Mouse (Mus musculus): Measurements from ENCODE around the gene Uvssa.
"Not testable (repeated sequence)": the region's sequence is repeated elsewhere in the genome, so short reads cannot be mapped to it uniquely, and the experiment has no call there.

The Uvssa gene

GRCm38 (mm10) chr5:33378302-33378854 is at the start of gene Uvssa:
Gene Uvssa (plus strand): TSS chr5:33378549.
- peak; percentile 99 for DNase-seq

- no peak for DNase-seq
These were observed 43.7 kb upstream of the Uvssa start for GRCm38 (mm10) chr5:33334381-33335272.

- peak; percentile 96 for DNase-seq
These were observed 42.9 kb upstream of the Uvssa start, which contains the start of gene Maea for GRCm38 (mm10) chr5:33335273-33335976. Gene Maea (plus strand): TSS chr5:33335509.

- DNase-seq: peak; percentile 68
These were observed 42.4 kb upstream of the Uvssa start for GRCm38 (mm10) chr5:33335977-33336360.

GRCm38 (mm10) chr5:33337206-33337605 is 41.1 kb upstream of the Uvssa start:
- DNase-seq: no peak

- no peak for DNase-seq
These were observed 37.2 kb upstream of the Uvssa start for GRCm38 (mm10) chr5:33341165-33341564.

GRCm38 (mm10) chr5:33342248-33342647 is 36.1 kb upstream of the Uvssa start:
- not testable (repeated sequence) for DNase-seq

DNA sequence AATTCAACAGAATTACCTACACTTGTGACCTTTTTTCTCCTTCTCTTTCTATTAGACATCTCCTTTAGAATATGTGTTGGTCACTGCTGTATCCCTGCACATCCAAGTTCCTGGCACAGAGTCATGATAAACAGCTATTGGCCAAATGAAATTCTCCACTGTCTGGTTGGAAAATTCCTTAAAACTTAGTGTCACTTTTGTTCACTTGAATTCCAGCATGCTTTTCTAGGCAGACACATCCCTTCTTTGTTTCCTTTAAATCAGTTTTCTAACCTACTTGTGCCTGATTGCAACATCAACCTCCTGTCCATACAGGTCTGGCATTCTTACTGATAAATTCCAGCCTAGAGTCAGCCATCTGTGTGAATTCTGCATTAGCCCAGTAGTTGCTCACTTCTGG is 35.5 kb upstream of the Uvssa start:
- no peak for DNase-seq

DNA sequence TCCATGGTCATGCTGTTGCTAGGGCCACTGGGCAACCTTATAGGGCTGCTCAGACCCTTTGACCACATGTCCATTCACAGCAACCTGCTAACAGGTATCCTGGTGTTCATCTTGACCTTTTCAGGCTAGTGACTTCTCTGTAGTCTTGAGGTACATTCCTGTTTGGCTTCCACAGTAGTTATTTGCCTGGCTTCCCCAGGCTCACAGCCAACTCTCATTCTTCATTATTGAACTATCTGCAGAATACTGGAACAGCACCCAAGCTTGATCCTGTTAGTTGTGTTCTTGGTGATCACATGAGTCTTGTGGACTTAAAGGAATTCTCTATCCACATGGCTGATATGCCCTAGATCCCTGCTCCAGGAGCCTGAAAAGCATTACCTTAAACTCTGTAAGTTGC is 34.8 kb upstream of the Uvssa start:
- no peak for DNase-seq

GRCm38 (mm10) chr5:33344070-33344469 is 34.3 kb upstream of the Uvssa start:
- DNase-seq: peak; percentile 26

DNA sequence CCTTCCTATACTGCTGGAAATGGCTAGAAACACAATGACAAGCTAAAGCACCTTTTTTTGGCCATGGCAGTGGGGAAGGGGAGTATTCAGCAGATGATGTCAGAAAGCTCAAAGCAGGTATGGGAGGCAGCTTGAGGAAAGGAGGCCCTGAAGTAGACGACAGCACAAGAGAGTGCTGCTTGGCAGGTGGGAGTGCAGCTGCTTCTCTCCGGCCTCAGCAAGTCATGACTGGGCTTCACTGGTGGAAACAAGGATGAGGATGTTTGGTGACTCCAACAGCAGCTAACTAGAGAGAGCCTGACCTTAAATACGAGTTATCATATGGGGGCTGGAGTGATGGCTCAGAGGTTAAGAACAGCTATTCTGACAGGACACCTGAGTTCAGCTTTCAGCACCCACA is 30.7 kb upstream of the Uvssa start:
- no peak for DNase-seq

DNA sequence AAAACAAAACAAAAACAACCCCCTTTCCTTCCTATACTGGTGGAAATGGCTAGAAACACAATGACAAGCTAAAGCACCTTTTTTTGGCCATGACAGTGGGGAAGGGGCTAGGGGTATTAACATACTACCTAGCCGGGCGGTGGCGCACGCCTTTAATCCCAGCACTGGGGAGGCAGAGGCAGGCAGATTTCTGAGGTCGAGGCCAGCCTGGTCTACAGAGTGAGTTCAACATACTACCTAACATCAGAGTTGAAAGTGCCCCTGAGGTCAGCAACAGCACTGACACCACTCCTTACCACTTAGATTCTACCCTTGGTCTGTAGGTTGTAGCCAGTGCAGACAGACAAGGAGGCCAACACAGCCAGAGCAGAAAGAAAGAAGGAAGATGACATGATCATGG is 29.1 kb upstream of the Uvssa start:
- DNase-seq: no peak

- DNase-seq: no peak
These were observed 28.6 kb upstream of the Uvssa start for GRCm38 (mm10) chr5:33349706-33350105.

- no peak for DNase-seq
These were observed 26.6 kb upstream of the Uvssa start for GRCm38 (mm10) chr5:33351556-33352272.

DNA sequence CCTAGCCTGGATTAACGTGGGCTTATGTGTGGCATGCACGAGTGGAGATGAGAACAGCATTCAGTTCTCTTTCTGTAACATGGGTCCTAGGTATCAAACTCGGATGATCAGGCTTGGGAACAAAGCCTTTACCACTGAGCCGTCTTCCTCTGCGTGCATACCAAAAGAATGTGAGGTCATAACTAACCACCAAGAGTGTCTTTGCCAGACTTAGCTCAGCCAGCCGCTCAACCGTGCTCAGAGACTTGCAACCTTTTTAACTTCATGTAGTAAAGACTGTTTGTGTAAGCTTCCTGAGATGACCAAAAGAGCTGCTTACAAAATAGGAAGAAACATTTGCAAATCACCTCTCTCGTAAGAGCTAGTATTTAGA is 26.1 kb upstream of the Uvssa start:
- no peak for DNase-seq

GRCm38 (mm10) chr5:33353011-33353410 is 25.3 kb upstream of the Uvssa start:
- DNase-seq: no peak

DNA sequence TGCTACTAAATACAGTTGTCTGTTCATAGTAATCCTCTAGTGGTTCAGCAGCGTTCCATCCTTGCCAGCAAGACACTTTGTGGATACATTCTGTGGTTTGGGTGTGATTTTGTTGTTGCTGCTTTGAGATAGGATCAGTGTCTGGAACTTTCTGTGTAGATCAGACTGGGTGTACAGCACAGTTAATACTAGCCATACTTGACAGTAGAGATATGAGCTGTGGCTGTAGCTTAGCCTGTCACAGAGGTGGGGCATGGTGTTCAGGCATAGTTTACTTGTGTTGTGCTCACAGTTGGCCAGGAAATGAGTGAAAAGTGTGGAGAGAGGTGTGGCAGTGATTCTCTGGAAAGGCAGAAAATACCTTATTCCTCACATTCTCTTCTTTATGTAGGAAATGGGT is 20.9 kb upstream of the Uvssa start:
- DNase-seq: no peak

DNA sequence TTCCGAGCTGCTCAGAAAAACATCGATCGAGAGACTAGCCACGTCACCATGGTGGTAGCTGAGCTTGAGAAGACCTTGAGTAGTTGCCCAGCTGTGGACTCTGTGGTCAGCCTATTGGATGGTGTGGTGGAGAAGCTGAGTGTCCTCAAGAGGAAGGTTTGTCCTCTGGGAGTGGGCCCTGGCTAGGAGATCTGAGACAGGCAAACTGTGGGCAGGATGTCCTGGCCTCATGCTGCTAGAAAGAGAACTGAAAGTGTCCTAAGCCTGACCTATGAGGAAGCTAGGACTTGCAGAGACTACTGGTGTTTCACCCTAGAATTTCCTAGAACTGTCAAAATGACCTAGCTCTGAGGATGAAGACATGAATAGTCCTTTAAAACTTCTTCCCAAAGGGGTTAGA is 19.9 kb upstream of the Uvssa start:
- DNase-seq: no peak

DNA sequence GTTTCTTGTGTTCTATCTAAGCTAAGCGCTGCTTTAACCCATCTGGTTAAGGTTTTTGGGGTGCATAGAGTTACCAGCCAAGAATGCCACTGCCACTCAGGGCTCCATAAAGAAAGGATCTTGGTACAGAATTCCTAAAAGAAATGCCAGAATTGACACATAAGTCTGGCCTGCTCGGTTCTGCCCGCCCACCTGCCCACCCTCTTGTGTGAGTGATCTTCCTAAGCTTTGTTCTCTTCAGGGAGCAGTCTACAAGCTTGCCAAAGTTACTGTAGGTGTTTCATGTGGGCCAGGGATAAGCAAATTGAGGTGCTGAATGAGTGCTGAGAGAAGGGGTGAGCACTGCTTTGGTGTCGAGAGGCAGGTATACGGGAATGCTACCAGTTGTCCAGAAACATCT is 15.1 kb upstream of the Uvssa start:
- no peak for DNase-seq

DNA sequence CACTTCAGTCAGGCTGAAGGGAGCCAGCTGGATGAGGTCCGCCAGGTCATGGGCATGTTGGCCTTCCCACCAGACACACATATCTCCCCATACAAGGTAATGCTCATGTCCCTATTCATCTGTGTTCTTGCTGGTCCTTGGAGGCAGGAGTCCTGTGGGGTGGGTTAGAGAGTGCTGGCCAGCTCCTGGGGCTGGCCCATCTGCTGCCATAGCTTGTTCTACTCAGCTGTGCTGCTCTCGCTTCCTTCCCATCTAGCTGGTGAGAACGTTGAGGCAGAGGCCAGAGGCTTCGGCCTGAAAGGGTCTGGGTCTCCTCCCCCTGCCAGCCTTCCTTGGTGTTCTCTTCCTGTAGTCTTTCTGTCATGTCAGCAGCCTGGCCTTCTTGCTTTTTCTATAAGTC is 9.7 kb upstream of the Uvssa start:
- DNase-seq: no peak

DNA sequence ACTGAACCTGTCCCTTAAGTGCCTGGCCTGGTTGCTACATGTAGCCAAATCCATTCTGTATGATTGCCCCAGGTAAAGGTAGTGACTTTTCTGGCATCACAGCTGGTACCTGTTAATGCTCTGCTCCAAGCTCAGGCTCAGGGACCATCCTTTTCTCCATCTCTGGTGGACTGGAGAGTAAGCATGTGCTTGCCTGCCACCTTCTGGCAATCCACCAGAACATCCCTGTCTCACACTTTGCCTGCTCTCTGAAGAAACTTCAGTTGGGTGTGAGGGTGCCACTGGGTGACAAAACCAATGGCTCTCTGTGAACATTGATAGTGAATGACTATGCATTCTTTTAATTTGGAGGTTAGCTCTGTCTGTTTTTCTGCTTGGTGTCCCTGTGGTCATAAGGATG is 7.2 kb upstream of the Uvssa start:
- peak; percentile 53 for DNase-seq

GRCm38 (mm10) chr5:33371668-33372067 is 6.7 kb upstream of the Uvssa start:
- peak; percentile 57 for DNase-seq

GRCm38 (mm10) chr5:33372331-33373038 is 5.9 kb upstream of the Uvssa start:
- no peak for DNase-seq

Data from liver (tissue).